Mouse (Mus musculus): ENCODE data around the gene Snx15.

DNA sequence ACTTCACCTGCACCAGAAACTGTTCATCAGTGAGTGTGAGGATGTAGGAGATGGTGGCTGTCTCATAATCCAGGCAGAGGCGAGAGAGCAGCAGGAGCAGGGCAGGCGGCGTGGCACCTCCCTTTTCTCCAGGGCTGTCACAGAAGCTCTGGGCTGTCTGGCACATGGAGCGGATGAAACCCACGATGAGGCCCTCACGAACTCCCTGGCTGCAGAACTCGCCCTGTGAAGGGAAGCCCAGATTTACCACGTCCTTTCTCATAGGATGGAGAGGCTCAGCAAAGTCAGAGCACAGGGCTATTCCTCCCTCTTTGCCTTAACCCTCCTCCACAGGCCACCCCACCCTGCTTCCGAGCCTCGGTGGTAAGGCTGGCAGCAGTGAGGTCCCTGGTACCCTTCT, 58.3 kb downstream of the Snx15 start:
- TF ChIP-seq POLR2A (IDR thresholded peaks at IDR 0.05; ENCODE audit: borderline replicate concordance, extremely low read depth, insufficient read depth, insufficient read length, poor library complexity, severe bottlenecking) (no peak), CTCF (IDR thresholded peaks at IDR 0.05; ENCODE audit: borderline replicate concordance, extremely low read depth, insufficient read depth, insufficient read length) (no peak)
